Mouse (Mus musculus): ENCODE results near the gene Cmtr1.
A peak's percentile ranks its signal among the peaks of the same experiment; 100 is the strongest.

The Cmtr1 gene

GRCm38 (mm10) chr17:29732522-29732921, 72.1 kb downstream of the Cmtr1 start:
- no peak for DNase-seq (ENCODE audit: low spot score in 2 of 2)

- DNase-seq (ENCODE audit: low spot score in 2 of 2): no peak
These were observed 76.1 kb downstream of the Cmtr1 start for GRCm38 (mm10) chr17:29736448-29737014.

- peak; percentile 49 to 82 for DNase-seq (ENCODE audit: low spot score in 2 of 2)
These were observed 77.7 kb downstream of the Cmtr1 start for GRCm38 (mm10) chr17:29737849-29738804.

GRCm38 (mm10) chr17:29747466-29747865, 87.1 kb downstream of the Cmtr1 start:
- DNase-seq (ENCODE audit: low spot score in 2 of 2): no peak

- DNase-seq (ENCODE audit: low spot score in 2 of 2): no peak
These were observed 94.1 kb downstream of the Cmtr1 start for GRCm38 (mm10) chr17:29754510-29754909.
